9 mouse cellular contexts compared by ENCODE assay signal in genomic region chrX:74413377-74413776, GRCm38 (mm10). TPM values are rescaled to one million over a fixed set of nuclear protein-coding genes. Genes with fewer than 3 reads are reported as not detected.
DNase-seq lines count a peak whose midpoint lies in the region; ATAC-seq and TF ChIP-seq lines count a peak whose summit lies in the region.
"Had no signal": no experiment of that assay in that cellular context is flagged by ENCODE, and none has a peak within 500 bp of the region (broad histone marks: within the 10 kb centered on the region; RNA-seq: fewer than 3 reads in every experiment).

No protein-coding gene starts in this region.

- H3K9ac ChIP-seq in MEL (ENCODE audit: control insufficient read depth, low read depth, low read length, poor library complexity, severe bottlenecking) = no peak overlapping the region
- H3K9ac ChIP-seq in hindbrain, embryonic 11.5 days (ENCODE audit: low read depth, low read length) = no peak overlapping the region
- H3K9ac ChIP-seq in lung, embryonic 14.5 days = no peak overlapping the region
- H3K9ac ChIP-seq: heart, embryonic 15.5 days had no signal

- H3K4me1 ChIP-seq in MEL (ENCODE audit: control insufficient read depth in 1 of 2, insufficient read depth in 2 of 2, low read length in 2 of 2) = peaks cover 0 to 4% of the 10 kb centered on the region in 2 experiments; a peak in 1 of 4 replicates
- no peaks in the 10 kb centered on the region for H3K4me1 ChIP-seq in hindbrain, embryonic 11.5 days (replicated peaks; ENCODE audit: control insufficient read depth, insufficient read depth, low read length)
- H3K4me1 ChIP-seq in lung, embryonic 14.5 days (ENCODE audit: insufficient read depth) = no peaks in the 10 kb centered on the region
- H3K4me1 ChIP-seq: heart, embryonic 15.5 days had no signal

- ATAC-seq in frontal cortex, adult (ENCODE audit: low TSS enrichment) = peak; percentile 94
- peak; percentile 66 for ATAC-seq in hindbrain, embryonic 11.5 days (ENCODE audit: low FRiP score)
- peak; percentile 81 for ATAC-seq in lung, embryonic 14.5 days (ENCODE audit: insufficient read depth)

- H3K79me2 ChIP-seq in MEL (ENCODE audit: control insufficient read depth, insufficient read depth, low read length, poor library complexity) = no peaks in the 10 kb centered on the region

- H3K4me2 ChIP-seq in hindbrain, embryonic 11.5 days (replicated peaks; ENCODE audit: low read depth, low read length) = no peak overlapping the region
- H3K4me2 ChIP-seq in lung, embryonic 14.5 days = no peak overlapping the region
- H3K4me2 ChIP-seq: heart, embryonic 15.5 days had no signal

- H3K36me3 ChIP-seq in MEL (ENCODE audit: control insufficient read depth in 1 of 2, insufficient read depth in 2 of 2, low read length in 2 of 2) = peaks cover 0 to 3% of the 10 kb centered on the region in 2 experiments
- H3K36me3 ChIP-seq in hindbrain, embryonic 11.5 days (ENCODE audit: control insufficient read depth, insufficient read depth, low read length) = no peaks in the 10 kb centered on the region
- 0 out of 2 replicates have a peak, but pooled peaks cover 2% of the 10 kb centered on the region for H3K36me3 ChIP-seq in lung, embryonic 14.5 days (ENCODE audit: insufficient read depth)
- H3K36me3 ChIP-seq: heart, embryonic 15.5 days had no signal

- H3K27ac ChIP-seq in MEL (ENCODE audit: control insufficient read depth, low read depth, low read length) = no peak overlapping the region
- H3K27ac ChIP-seq in hindbrain, embryonic 11.5 days (ENCODE audit: low read depth, low read length) = no peak overlapping the region
- H3K27ac ChIP-seq in lung, embryonic 14.5 days (ENCODE audit: low read depth) = no peak overlapping the region
- H3K27ac ChIP-seq: heart, embryonic 15.5 days had no signal

- H3K27me3 ChIP-seq in MEL (ENCODE audit: control insufficient read depth in 1 of 2, insufficient read depth in 2 of 2, low read length in 2 of 2) = no peaks in the 10 kb centered on the region
- H3K27me3 ChIP-seq in hindbrain, embryonic 11.5 days (ENCODE audit: control insufficient read depth, insufficient read depth, low read length) = no peaks in the 10 kb centered on the region
- no peaks in the 10 kb centered on the region for H3K27me3 ChIP-seq in lung, embryonic 14.5 days (ENCODE audit: insufficient read depth, low read length)
- H3K27me3 ChIP-seq: heart, embryonic 15.5 days had no signal

- TF ChIP-seq CTCF in MEL (IDR thresholded peaks at IDR 0.05 in 2 of 3, conservative IDR thresholded peaks at IDR 0.05 in 1 of 3; ENCODE audit: control insufficient read depth in 1 of 3, insufficient read depth in 1 of 3, low read depth in 2 of 3, low read length in 3 of 3, poor library complexity in 1 of 3, severe bottlenecking in 1 of 3) = peak; percentile 61 to 95 (median 77); a peak in 5 of 6 replicates
- peak; percentile 93 for TF ChIP-seq CTCF in lung, embryonic 14.5 days (IDR thresholded peaks at IDR 0.05; ENCODE audit: low read depth)

- H3K9me3 ChIP-seq in MEL (replicated peaks; ENCODE audit: insufficient read depth, low read length) = no peaks in the 10 kb centered on the region
- no peaks in the 10 kb centered on the region for H3K9me3 ChIP-seq in hindbrain, embryonic 11.5 days (ENCODE audit: control insufficient read depth, low read length)
- H3K9me3 ChIP-seq in lung, embryonic 14.5 days (ENCODE audit: low read depth, low read length) = no peaks in the 10 kb centered on the region
- H3K9me3 ChIP-seq: heart, embryonic 15.5 days had no signal

- TF ChIP-seq RAD21 in MEL (IDR thresholded peaks at IDR 0.05; ENCODE audit: low read depth, low read length) = peak; percentile 94

- no peak for TF ChIP-seq POLR2A in MEL (IDR thresholded peaks at IDR 0.05; ENCODE audit: control insufficient read depth in 1 of 2, insufficient read depth in 1 of 2, low read depth in 1 of 2, low read length in 2 of 2, poor library complexity in 1 of 2)

- DNase-seq in MEL (ENCODE audit: low read depth, low spot score) = peak; percentile 72
- peak; percentile 66 for DNase-seq in cerebellum, adult 8-10 months
- peak; percentile 71 for DNase-seq in hindbrain, embryonic 11.5 days (ENCODE audit: low spot score)
- DNase-seq in layer of hippocampus, adult 9-10 months (ENCODE audit: low spot score) = peak; percentile 73
- DNase-seq in lung, embryonic 14.5 days = peak; percentile 83
- DNase-seq in ovary, postnatal 10 days (ENCODE audit: low spot score) = peak; percentile 23
- peak; percentile 77 for DNase-seq in thymus, postnatal 0 days (ENCODE audit: low spot score)

- no peak overlapping the region for H3K4me3 ChIP-seq in MEL (ENCODE audit: control insufficient read depth in 1 of 2, insufficient read depth in 1 of 2, low read depth in 2 of 2, low read length in 2 of 2)
- no peak overlapping the region for H3K4me3 ChIP-seq in hindbrain, embryonic 11.5 days (ENCODE audit: low read depth, low read length)
- no peak overlapping the region for H3K4me3 ChIP-seq in lung, embryonic 14.5 days (ENCODE audit: low read depth, low read length)
- H3K4me3 ChIP-seq: heart, embryonic 15.5 days had no signal

- TF ChIP-seq EP300 in MEL (IDR thresholded peaks at IDR 0.05; ENCODE audit: low read depth in 1 of 2, low read length in 2 of 2) = no peak

TF ChIP-seq in MEL, 35 proteins besides CTCF, POLR2A, EP300 and RAD21:
- no peak for TF ChIP-seq TBP (IDR thresholded peaks at IDR 0.05; ENCODE audit: low read depth, low read length)
- TF ChIP-seq SMC3 (IDR thresholded peaks at IDR 0.05; ENCODE audit: low read depth, low read length) = peak; percentile 90
- peak; percentile 69 for TF ChIP-seq SIN3A (IDR thresholded peaks at IDR 0.05; ENCODE audit: low read length)
- TF ChIP-seq ZC3H11A (IDR thresholded peaks at IDR 0.05; ENCODE audit: low read depth, low read length) = peak; percentile 90
- no peak for TF ChIP-seq NRF1 (IDR thresholded peaks at IDR 0.05; ENCODE audit: insufficient read depth, low read depth, low read length, poor library complexity, severe bottlenecking)

RNA-seq across cellular contexts. Expression of gene G6pdx, which starts 15.6 kb away (rescaled TPM):
- total RNA-seq in MEL (2012; rRNA removed) = 27.9 and 37.0 TPM in 2 replicates
- polyA plus RNA-seq in MEL (2012; ENCODE audit: insufficient read depth in 1 of 2, insufficient read length in 2 of 2, low read depth in 1 of 2, low replicate concordance in 2 of 2, missing spikeins in 1 of 2) = 10 to 100 TPM in 1 of 2 experiments, not detected in 1; 54.1 TPM
- polyA plus RNA-seq in hindbrain, embryonic 11.5 days (2014; fragmentation: Nextera tagmentation; extraction: Ambion mirVana) = 54.9 and 56.5 TPM in 2 replicates
- polyA plus RNA-seq in lung, embryonic 14.5 days (2014; fragmentation: Nextera tagmentation; extraction: Ambion mirVana) = 48.7 and 53.8 TPM in 2 replicates
- polyA plus RNA-seq in thymus, postnatal 0 days (2015; fragmentation: Nextera tagmentation; extraction: Ambion mirVana) = 38.7 and 43.8 TPM in 2 replicates

RNA-seq across cellular contexts. Expression of gene Ikbkg, which starts 20.3 kb away (rescaled TPM):
- total RNA-seq in MEL (2012; rRNA removed) = 26.6 and 29.1 TPM in 2 replicates
- polyA plus RNA-seq in MEL (2012; ENCODE audit: insufficient read depth in 1 of 2, insufficient read length in 2 of 2, low read depth in 1 of 2, low replicate concordance in 2 of 2, missing spikeins in 1 of 2) = 10 to 100 TPM in 1 of 2 experiments, not detected in 1; 21.7 TPM
- polyA plus RNA-seq in hindbrain, embryonic 11.5 days (2014; fragmentation: Nextera tagmentation; extraction: Ambion mirVana) = 21.7 and 25.4 TPM in 2 replicates
- 19.6 and 20.0 TPM in 2 replicates for polyA plus RNA-seq in lung, embryonic 14.5 days (2014; fragmentation: Nextera tagmentation; extraction: Ambion mirVana)
- 22.7 and 25.1 TPM in 2 replicates for polyA plus RNA-seq in thymus, postnatal 0 days (2015; fragmentation: Nextera tagmentation; extraction: Ambion mirVana)

RNA-seq across cellular contexts. Expression of gene Fam3a, which starts 20.3 kb away (rescaled TPM):
- total RNA-seq in MEL (2012; rRNA removed) = 4.8 and 6.4 TPM in 2 replicates
- 10 to 100 TPM in 1 of 2 experiments, not detected in 1; 14.6 TPM for polyA plus RNA-seq in MEL (2012; ENCODE audit: insufficient read depth in 1 of 2, insufficient read length in 2 of 2, low read depth in 1 of 2, low replicate concordance in 2 of 2, missing spikeins in 1 of 2)
- polyA plus RNA-seq in hindbrain, embryonic 11.5 days (2014; fragmentation: Nextera tagmentation; extraction: Ambion mirVana) = 26.9 and 29.0 TPM in 2 replicates
- polyA plus RNA-seq in lung, embryonic 14.5 days (2014; fragmentation: Nextera tagmentation; extraction: Ambion mirVana) = 34.2 and 37.1 TPM in 2 replicates
- 22.7 and 23.2 TPM in 2 replicates for polyA plus RNA-seq in thymus, postnatal 0 days (2015; fragmentation: Nextera tagmentation; extraction: Ambion mirVana)

RNA-seq across cellular contexts. Expression of gene Slc10a3, which starts 40.2 kb away (rescaled TPM):
- total RNA-seq in MEL (2012; rRNA removed) = 13.7 and 19.4 TPM in 2 replicates
- 10 to 100 TPM in 1 of 2 experiments, not detected in 1; 16.0 TPM for polyA plus RNA-seq in MEL (2012; ENCODE audit: insufficient read depth in 1 of 2, insufficient read length in 2 of 2, low read depth in 1 of 2, low replicate concordance in 2 of 2, missing spikeins in 1 of 2)
- 7.4 and 7.7 TPM in 2 replicates for polyA plus RNA-seq in hindbrain, embryonic 11.5 days (2014; fragmentation: Nextera tagmentation; extraction: Ambion mirVana)
- polyA plus RNA-seq in lung, embryonic 14.5 days (2014; fragmentation: Nextera tagmentation; extraction: Ambion mirVana) = 22.9 and 23.2 TPM in 2 replicates
- 19.8 and 20.1 TPM in 2 replicates for polyA plus RNA-seq in thymus, postnatal 0 days (2015; fragmentation: Nextera tagmentation; extraction: Ambion mirVana)

RNA-seq across cellular contexts. Expression of gene Ubl4a, which starts 40.4 kb away (rescaled TPM):
- 23.4 and 24.0 TPM in 2 replicates for total RNA-seq in MEL (2012; rRNA removed)
- 10 to 100 TPM in 1 of 2 experiments, not detected in 1; 82.4 TPM for polyA plus RNA-seq in MEL (2012; ENCODE audit: insufficient read depth in 1 of 2, insufficient read length in 2 of 2, low read depth in 1 of 2, low replicate concordance in 2 of 2, missing spikeins in 1 of 2)
- 68.6 and 69.9 TPM in 2 replicates for polyA plus RNA-seq in hindbrain, embryonic 11.5 days (2014; fragmentation: Nextera tagmentation; extraction: Ambion mirVana)
- polyA plus RNA-seq in lung, embryonic 14.5 days (2014; fragmentation: Nextera tagmentation; extraction: Ambion mirVana) = 88.8 and 90.6 TPM in 2 replicates
- polyA plus RNA-seq in thymus, postnatal 0 days (2015; fragmentation: Nextera tagmentation; extraction: Ambion mirVana) = 58.7 and 63.1 TPM in 2 replicates

Comparison
In these comparisons a context has a peak if more than half of its experiments do, and no peak if none do; other contexts are left out.
1. DNase-seq: peak in every context shown above with its lines; median percentile 83 in lung, embryonic 14.5 days; 77 in thymus, postnatal 0 days; 73 in layer of hippocampus, adult 9-10 months; 72 in MEL; 71 in hindbrain, embryonic 11.5 days; 66 in cerebellum, adult 8-10 months; 23 in ovary, postnatal 10 days.